Comparison of ENCODE assay signal across 23 mouse cellular contexts in genomic region chr13:73477841-73478240, GRCm38 (mm10). TPM values are rescaled to one million over a fixed set of nuclear protein-coding genes. Genes with fewer than 3 reads are reported as not detected.
DNase-seq lines count a peak whose midpoint lies in the region; ATAC-seq and TF ChIP-seq lines count a peak whose summit lies in the region.
"Had no signal": no experiment of that assay in that cellular context is flagged by ENCODE, and none has a peak within 500 bp of the region (broad histone marks: within the 10 kb centered on the region; RNA-seq: fewer than 3 reads in every experiment).

No protein-coding gene starts in this region.

- peaks cover 31% of the 10 kb centered on the region for H3K4me1 ChIP-seq in forebrain, embryonic 10.5 days
- peaks cover 4% of the 10 kb centered on the region; the same call in 1 of the 2 replicates for H3K4me1 ChIP-seq in forebrain, embryonic 13.5 days
- H3K4me1 ChIP-seq in liver, embryonic 14.5 days (replicated peaks; ENCODE audit: control insufficient read depth in 2 of 2, insufficient read depth in 2 of 2, low read length in 1 of 2), result peaks cover 89 to 95% of the 10 kb centered on the region in 2 experiments

- no peak overlapping the region for H3K9ac ChIP-seq in forebrain, embryonic 13.5 days
- H3K9ac ChIP-seq in liver, embryonic 14.5 days (replicated peaks), result peak overlapping the region; percentile 85
- H3K9ac ChIP-seq: embryonic facial prominence, embryonic 15.5 days; forebrain, embryonic 12.5 days; limb, embryonic 13.5 days; lung, embryonic 15.5 days had no signal

- peak overlapping the region; percentile 51; the same call in 1 of the 2 replicates for H3K27ac ChIP-seq in forebrain, embryonic 10.5 days
- no peak overlapping the region for H3K27ac ChIP-seq in forebrain, embryonic 13.5 days
- peak overlapping the region; percentile 100 for H3K27ac ChIP-seq in liver, embryonic 14.5 days
- H3K27ac ChIP-seq: embryonic facial prominence, embryonic 15.5 days; forebrain, embryonic 12.5 days; limb, embryonic 13.5 days; lung, embryonic 15.5 days had no signal

- DNase-seq in forebrain, embryonic 10.5 days (ENCODE audit: extremely low spot score, low spot score), result no peak
- peak; percentile 70 for DNase-seq in brain, adult 2 months (ENCODE audit: low read depth, low spot score)
- peak; percentile 84 to 87 for DNase-seq in cerebellum, postnatal 10 days
- DNase-seq in liver, embryonic 14.5 days (ENCODE audit: low read depth in 3 of 3, low spot score in 3 of 3), result no peak
- no peak for DNase-seq in adrenal gland, postnatal 25 days
- no peak for DNase-seq in layer of hippocampus, postnatal 36 days
- DNase-seq: adrenal gland, postnatal 36 days; B cell, adult 2 months; gastrocnemius, postnatal 10 days; heart, adult 11 months; heart, postnatal 36 days; kidney, adult 11 months; kidney, postnatal 14 days; layer of hippocampus, adult 9-11 months; right cerebral cortex, postnatal 25 days had no signal

- WGBS in forebrain, embryonic 10.5 days, result 89% methylated on average over 2 of the region's 2 CpGs
- 78% methylated on average over 2 of the region's 2 CpGs for WGBS in forebrain, embryonic 13.5 days
- WGBS in liver, embryonic 14.5 days (ENCODE audit: insufficient replicate concordance), result 89% methylated on average over 2 of the region's 2 CpGs

- H3K4me3 ChIP-seq in forebrain, embryonic 10.5 days, result no peak overlapping the region
- no peak overlapping the region for H3K4me3 ChIP-seq in forebrain, embryonic 13.5 days
- H3K4me3 ChIP-seq in liver, embryonic 14.5 days (ENCODE audit: insufficient read depth in 1 of 2, low read depth in 2 of 2, low read length in 2 of 2), result no peak overlapping the region
- H3K4me3 ChIP-seq: embryonic facial prominence, embryonic 15.5 days; forebrain, embryonic 12.5 days; limb, embryonic 13.5 days; lung, embryonic 15.5 days had no signal

- no peak overlapping the region for H3K4me2 ChIP-seq in forebrain, embryonic 13.5 days
- H3K4me2 ChIP-seq in liver, embryonic 14.5 days (ENCODE audit: low read depth), result peak overlapping the region; percentile 97
- H3K4me2 ChIP-seq: embryonic facial prominence, embryonic 15.5 days; forebrain, embryonic 12.5 days; limb, embryonic 13.5 days; lung, embryonic 15.5 days had no signal

- peaks cover 39% of the 10 kb centered on the region for H3K36me3 ChIP-seq in forebrain, embryonic 10.5 days (replicated peaks)
- no peaks in the 10 kb centered on the region for H3K36me3 ChIP-seq in forebrain, embryonic 13.5 days (ENCODE audit: poor library complexity, severe bottlenecking)
- peaks cover 54% of the 10 kb centered on the region for H3K36me3 ChIP-seq in liver, embryonic 14.5 days (replicated peaks; ENCODE audit: control insufficient read depth, insufficient read depth, low read depth)
- H3K36me3 ChIP-seq: embryonic facial prominence, embryonic 15.5 days; lung, embryonic 15.5 days had no signal

- no peak for TF ChIP-seq CTCF in liver, embryonic 14.5 days (IDR thresholded peaks at IDR 0.05; ENCODE audit: low read depth)

- no peak for TF ChIP-seq EP300 in liver, embryonic 14.5 days (IDR thresholded peaks at IDR 0.05; ENCODE audit: low read depth)

- ATAC-seq in forebrain, embryonic 13.5 days, result no peak
- ATAC-seq in liver, embryonic 14.5 days (ENCODE audit: insufficient read depth), result no peak
- ATAC-seq: hindbrain, embryonic 16.5 days had no signal

- no peaks in the 10 kb centered on the region for H3K9me3 ChIP-seq in forebrain, embryonic 10.5 days
- no peaks in the 10 kb centered on the region for H3K9me3 ChIP-seq in forebrain, embryonic 13.5 days (replicated peaks)
- no peaks in the 10 kb centered on the region for H3K9me3 ChIP-seq in liver, embryonic 14.5 days (ENCODE audit: control insufficient read depth, low read length)
- H3K9me3 ChIP-seq: embryonic facial prominence, embryonic 15.5 days; forebrain, embryonic 12.5 days; limb, embryonic 13.5 days; lung, embryonic 15.5 days had no signal

- H3K27me3 ChIP-seq in forebrain, embryonic 10.5 days (ENCODE audit: poor library complexity, severe bottlenecking), result no peaks in the 10 kb centered on the region
- no peaks in the 10 kb centered on the region for H3K27me3 ChIP-seq in forebrain, embryonic 13.5 days
- H3K27me3 ChIP-seq in liver, embryonic 14.5 days (ENCODE audit: control insufficient read depth, insufficient read depth, low read length), result no peaks in the 10 kb centered on the region
- H3K27me3 ChIP-seq: embryonic facial prominence, embryonic 15.5 days; forebrain, embryonic 12.5 days; limb, embryonic 13.5 days; lung, embryonic 15.5 days had no signal

RNA-seq across cellular contexts. Expression of gene Lpcat1, which starts 10.8 kb away (rescaled TPM):
- 63.5 and 67.3 TPM in 2 replicates for polyA plus RNA-seq in forebrain, embryonic 10.5 days (2016; fragmentation: Nextera tagmentation; extraction: Ambion mirVana)
- 48.5 and 52.3 TPM in 2 replicates for polyA plus RNA-seq in forebrain, embryonic 13.5 days (2015; fragmentation: Nextera tagmentation; extraction: Ambion mirVana)
- 49.5 and 61.0 TPM in 2 replicates for polyA plus RNA-seq in liver, embryonic 14.5 days (2012; rRNA removed)
- polyA plus RNA-seq in liver, embryonic 14.5 days (2014; fragmentation: Nextera tagmentation; extraction: Ambion mirVana), result 63.7 and 72.5 TPM in 2 replicates
- total RNA-seq in adrenal gland, postnatal 25 days (2021), result 12.7 and 20.9 TPM in 2 replicates
- total RNA-seq in layer of hippocampus, postnatal 36 days (2021), result 10 to 100 TPM; 36.6 to 39.4 TPM

RNA-seq across cellular contexts. Expression of gene Slc6a3, which starts 58.7 kb away (rescaled TPM):
- 0.11 and 0.22 TPM in 2 replicates for polyA plus RNA-seq in forebrain, embryonic 10.5 days (2016; fragmentation: Nextera tagmentation; extraction: Ambion mirVana)
- polyA plus RNA-seq in forebrain, embryonic 13.5 days (2015; fragmentation: Nextera tagmentation; extraction: Ambion mirVana), result 0.04 and 0.11 TPM in 2 replicates
- 0.59 and 0.63 TPM in 2 replicates for polyA plus RNA-seq in liver, embryonic 14.5 days (2012; rRNA removed)
- 0.75 and 1.4 TPM in 2 replicates for polyA plus RNA-seq in liver, embryonic 14.5 days (2014; fragmentation: Nextera tagmentation; extraction: Ambion mirVana)
- total RNA-seq in adrenal gland, postnatal 25 days (2021), result 0.12 TPM in 1 of 2 replicates, not detected in the other
- total RNA-seq in layer of hippocampus, postnatal 36 days (2021), result under 1 TPM in 1 of 2 experiments, not detected in 1; 0.10 TPM
- total RNA-seq: adrenal gland, postnatal 36 days; gastrocnemius, postnatal 10 days; heart, postnatal 36 days; neutrophil, adult 5-6 weeks had no signal
- polyA plus RNA-seq: stomach, embryonic 14.5 days had no signal

Comparison
In these comparisons a context has a peak if more than half of its experiments do, and no peak if none do; other contexts are left out.
1. DNase-seq: peak in brain, adult 2 months (single experiment) and cerebellum, postnatal 10 days (2 of 2); none in forebrain, embryonic 10.5 days (single experiment), liver, embryonic 14.5 days (0 of 3), adrenal gland, postnatal 25 days (single experiment) and layer of hippocampus, postnatal 36 days (0 of 2).